Mouse (Mus musculus) kidney, postnatal 25 days (tissue): ENCODE results near the gene Amz1.

ENCODE experiments used
- DNase-seq, 2 experiments: peaks; one replicate each; pipeline ENCODE4 v3.0.0; 2021; ENCODE audit warnings: mixed read lengths in 2 of 2

Amz1 gene

DNA sequence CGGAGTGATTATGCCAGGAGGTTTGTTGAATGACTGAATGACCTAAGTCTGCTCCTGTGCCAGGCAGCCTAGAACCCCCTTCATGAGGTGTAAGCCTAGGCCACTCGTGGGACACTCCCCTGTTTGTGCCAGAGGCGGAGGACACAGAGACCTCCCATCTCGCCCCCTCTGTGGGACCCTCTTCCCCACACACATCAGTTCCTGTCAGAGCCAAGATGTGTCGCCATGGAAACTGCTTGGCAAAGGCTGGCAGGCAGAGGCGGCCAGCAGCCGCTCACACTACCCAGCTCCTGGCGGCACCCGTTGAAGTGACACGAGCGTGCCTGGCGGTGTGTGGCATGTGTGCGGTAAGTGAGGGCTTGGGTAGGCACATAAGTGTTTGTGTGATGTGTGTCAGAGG is at the start of gene Amz1:
Gene Amz1, plus strand, starts transcription at position 306 of the 400 bp plus-strand sequence.
- DNase-seq = no peak

DNA sequence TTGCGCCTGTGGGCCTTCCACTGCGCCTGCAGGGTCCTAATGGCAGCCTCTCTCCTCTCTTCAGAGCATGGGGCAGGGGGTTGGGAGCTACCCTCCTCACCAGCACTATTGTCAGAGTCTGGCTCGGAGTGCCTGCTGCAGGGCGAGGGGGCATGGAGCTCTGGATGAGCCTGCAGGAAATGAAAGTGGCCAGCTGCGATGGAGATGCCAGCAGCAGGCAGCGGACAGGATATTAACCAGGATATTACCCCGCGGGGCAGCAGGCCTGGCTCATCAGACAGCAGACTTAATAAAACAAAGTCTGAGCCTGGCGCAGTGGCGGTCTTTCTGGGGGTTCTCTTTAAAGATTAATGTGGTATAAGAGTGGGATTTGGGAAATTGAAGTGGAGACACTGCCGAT is 48.8 kb upstream of the Amz1 start:
- no peak for DNase-seq

DNA sequence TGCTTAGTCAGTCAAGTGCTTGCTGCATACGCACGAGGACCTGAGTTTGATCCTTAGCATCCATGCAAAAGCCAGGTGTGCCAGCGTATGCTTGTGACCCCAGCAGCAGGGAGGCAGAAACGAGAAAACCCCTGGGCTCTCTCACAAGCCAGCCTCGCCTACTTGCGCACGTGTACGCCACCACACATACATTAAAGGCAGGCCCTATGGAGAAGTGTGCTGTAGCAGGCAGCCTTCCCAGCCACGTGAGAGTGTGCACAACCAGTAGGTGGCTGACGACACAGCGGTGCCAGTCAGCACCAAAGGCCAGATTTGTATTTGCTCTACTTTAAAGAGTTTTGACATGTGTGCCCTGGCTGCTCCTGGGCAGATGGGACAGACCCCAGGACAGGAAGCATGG is 48.3 kb upstream of the Amz1 start:
- DNase-seq = no peak

DNA sequence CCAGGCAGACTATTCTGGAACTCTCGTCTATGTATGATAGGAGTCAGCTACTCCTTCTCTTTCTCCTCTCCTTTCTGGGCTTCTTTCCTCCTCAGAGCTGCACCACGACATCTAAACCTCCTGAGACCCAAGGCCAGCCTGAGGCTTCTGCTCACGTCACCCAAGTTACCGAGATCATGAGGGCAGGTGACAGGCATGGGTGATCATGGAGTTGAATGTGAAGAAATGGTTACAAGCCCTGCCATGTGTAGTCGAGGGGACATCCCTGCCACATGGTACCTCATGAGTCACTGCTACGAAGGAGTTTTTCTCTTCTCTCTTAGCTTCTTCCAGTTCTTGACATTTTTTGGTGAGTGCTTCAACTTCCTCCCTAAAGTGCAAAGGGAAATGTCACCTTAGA is 46.8 kb upstream of the Amz1 start:
- no peak for DNase-seq

DNA sequence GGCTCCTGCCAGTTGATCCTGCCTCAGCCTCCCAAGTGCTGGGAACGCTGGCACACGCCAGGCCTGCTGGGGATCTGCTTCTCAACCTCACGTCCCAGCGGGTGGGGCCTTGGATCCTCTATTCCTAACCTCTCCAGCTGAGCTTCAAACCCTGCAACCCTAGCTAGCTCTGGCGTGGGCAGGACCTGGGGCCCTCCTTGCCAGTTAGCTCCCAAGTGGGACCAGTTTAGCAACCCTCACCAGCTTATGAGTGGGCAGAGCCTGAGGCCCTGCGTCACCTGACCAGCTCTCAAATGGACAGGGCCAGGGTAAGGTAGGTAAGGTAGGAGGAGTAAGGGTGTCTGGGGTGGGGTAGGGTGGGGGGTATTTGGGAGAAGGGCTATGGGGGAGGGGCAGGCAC is 43.9 kb upstream of the Amz1 start:
- no peak for DNase-seq

DNA sequence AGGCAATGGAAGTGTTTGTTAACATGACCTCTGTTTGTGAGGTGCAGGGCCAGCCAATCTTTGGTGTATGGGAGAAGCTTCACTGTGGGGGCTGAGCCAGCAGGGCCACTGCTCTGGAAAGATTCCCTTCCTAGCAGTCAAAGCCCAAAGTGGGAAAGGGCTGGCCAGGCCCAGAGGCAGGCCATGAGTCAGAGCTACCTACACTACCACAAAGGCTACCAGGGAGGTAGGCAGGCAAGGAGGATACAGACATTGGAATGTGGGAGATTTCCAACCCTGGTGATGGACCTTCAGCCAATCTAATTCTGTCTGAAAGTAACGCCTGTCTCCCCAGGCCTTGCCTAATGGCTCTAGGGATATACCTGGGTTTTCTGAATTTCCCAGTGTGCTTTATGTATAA is 43.0 kb upstream of the Amz1 start:
- no peak for DNase-seq

DNA sequence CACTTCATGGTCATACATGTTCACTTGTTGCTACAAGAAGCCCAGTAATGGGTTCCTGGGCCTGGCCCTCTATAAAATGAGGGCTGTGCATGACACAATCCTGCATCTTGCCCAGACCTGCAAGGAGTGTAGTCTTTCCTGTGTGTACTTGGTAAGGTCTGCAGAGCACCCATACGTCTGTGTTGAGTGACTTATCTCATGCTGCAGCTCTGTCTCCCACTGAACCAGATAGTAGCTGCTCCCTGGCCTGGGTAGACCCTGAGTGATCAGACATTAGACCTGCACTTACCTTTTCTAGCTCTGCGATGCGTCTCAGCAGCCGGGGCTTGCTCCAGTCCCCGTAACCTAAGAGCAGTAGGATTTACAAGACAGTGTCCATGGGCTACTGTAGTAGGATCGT is 41.8 kb upstream of the Amz1 start:
- no peak for DNase-seq

DNA sequence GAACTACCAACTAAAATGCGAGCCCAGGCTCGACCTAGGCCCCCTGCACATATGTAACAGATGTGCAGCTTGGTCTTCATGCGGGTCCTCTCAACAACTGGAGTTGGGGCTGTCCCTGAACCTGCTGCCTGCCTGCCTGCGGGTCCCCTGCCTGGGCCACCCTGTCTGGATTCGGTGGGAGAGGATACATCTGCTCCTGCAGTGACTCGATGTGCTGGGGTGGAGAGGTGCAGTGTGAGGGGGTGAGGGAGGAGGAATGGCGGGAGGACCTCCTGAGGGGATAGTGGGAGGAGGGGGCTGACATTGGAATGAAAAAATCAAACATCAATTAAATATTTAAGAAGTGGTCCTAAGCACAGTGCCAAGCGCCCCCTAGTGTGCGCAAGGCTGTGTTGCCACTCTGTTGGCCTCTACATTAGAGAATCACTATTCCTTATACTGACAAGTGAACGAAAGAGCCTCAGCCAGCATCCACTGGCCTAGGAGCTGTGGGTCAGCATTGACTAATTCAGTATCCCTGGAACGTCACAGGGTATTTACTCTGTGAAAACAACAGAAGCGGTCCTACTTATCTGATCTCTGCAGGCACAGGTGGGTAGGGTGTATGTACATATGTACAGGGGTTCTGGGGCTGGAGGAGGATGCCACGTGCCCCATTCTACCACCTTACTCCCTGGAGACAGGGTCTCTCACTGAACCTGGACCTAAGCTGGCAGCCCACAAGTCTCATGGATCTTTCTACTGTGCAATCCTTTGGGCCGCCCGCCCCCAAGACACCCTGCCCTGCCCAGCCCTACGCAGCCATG is 39.4 kb upstream of the Amz1 start:
- peak in 1 of 2 experiments; percentile 63 for DNase-seq

DNA sequence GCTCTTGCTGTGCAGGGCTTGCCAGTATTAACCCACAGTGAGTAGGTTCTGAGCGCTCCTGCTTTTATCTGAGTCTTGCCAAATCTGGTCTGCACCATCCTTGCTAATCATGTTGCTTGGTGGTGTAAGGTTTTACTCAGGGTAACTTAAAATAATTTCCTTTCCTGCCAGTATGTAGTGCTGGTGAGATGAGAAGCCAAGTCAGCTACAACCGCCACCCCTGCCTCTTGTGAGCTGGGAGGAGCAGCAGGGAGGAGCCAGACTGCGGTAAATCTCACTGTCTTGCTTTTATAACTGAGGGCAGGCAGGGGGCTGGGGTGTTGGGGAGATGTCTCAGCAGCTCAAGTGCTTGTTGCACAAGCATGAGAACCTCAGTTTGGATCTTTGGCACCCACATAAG is 35.5 kb upstream of the Amz1 start:
- no peak for DNase-seq

DNA sequence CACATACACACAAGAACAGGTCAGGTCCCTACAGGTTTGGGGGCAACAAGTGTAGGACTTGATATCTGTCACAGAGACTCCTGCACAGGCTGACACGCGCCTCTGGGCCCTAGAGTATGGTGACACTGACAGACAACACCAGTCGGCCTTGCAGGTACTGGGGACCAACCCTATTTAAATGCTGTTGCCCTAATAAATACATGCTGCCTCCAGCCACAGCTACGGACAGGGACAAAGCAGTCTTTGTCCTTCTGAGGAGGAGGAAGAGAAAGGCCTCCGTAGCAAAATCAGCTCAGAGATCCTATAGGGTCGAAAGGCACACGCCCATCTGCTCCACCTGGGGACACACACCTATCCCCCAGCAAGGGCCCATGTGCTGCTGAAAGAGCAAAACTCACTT is 27.9 kb upstream of the Amz1 start:
- DNase-seq = no peak

DNA sequence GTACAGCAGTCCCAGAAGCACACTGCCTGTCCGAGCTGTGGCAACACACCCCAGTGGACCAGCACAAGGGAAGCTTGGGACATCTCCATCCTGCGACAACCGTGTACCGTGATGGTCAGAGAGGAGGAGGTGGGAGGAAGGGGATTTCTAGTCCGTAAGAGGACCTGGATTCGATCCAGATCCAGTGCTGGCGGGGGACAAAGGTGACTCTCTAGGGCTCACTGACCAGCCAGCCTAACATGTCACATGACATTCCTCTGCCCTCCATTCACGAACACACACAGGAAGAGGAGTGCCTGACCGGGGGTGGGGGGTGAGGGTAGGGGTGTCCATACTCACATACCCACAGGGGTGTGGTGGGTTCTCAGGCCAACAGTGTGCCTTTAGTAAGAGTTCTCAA is 24.2 kb upstream of the Amz1 start:
- DNase-seq = peak; percentile 66 to 80

DNA sequence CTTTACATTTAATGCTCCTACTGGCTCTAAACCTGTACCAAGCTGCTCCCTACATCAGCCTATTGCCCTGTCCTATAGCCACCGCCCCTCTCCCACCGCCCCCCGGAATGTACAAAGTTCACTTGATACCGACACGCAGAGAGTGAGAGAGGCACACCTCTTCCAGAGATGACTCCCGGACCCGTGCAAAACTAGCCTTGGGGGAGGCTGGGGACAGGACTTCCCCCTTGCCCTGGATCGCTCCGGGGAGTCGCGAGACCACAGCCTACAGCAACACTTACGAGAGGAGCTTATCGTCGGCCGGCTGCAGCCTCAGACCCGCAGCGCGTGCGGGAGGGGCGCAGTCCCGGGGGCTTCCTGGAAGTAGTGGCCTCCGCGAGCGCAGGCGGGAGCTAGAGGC is 22.3 kb upstream of the Amz1 start:
- DNase-seq = no peak

DNA sequence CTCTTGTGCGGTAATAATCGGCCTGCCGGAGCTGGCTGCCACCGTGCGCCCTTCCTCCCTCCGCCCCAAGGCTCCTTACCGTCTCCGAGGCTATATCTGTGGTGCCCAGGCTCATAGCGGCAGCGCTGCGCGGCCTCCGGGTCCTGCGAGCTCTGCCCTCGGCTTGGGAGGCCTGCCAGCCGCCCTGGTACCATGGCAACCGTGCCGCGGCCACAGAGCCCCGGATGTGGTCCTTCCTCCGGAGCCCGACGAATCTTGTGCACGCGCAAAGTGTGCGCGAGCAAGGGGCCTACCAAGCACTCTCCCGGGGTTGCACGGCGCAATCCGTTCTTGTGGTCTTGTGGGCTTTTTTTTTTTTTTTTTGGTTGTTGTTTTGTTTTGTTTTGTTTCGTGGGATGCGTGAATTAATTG is 21.8 kb upstream of the Amz1 start, which contains the start of gene Iqce:
Gene Iqce, minus strand, starts transcription at position 276 of the 411 bp plus-strand sequence.
- DNase-seq = peak; percentile 97 to 98

DNA sequence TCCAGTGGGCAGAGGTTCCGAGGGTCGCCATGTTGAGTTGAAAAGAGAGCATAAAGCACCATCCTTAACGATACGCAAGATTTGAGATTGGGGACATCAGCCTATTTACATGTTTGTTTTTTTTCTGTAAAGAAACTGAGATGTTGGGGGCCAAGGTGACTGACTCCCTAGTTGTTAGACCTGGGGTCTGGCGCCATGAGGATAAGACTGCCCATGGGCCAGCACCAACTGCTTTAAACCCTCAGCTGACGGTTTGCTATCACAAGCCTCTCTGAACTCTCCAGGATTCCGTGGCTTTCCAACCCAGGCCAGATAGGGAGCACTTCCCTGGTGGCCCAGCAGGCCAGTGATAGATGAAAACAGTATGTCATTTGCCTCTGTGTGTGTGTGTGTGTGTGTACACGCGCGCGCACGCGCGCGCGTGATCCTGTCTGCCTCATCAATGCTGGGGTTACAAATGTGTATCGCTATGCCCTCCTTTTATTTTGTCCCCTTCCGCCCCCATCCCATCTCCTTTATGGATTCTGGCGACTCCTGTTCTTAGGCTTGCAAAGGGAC is 21.2 kb upstream of the Amz1 start:
- DNase-seq = no peak

DNA sequence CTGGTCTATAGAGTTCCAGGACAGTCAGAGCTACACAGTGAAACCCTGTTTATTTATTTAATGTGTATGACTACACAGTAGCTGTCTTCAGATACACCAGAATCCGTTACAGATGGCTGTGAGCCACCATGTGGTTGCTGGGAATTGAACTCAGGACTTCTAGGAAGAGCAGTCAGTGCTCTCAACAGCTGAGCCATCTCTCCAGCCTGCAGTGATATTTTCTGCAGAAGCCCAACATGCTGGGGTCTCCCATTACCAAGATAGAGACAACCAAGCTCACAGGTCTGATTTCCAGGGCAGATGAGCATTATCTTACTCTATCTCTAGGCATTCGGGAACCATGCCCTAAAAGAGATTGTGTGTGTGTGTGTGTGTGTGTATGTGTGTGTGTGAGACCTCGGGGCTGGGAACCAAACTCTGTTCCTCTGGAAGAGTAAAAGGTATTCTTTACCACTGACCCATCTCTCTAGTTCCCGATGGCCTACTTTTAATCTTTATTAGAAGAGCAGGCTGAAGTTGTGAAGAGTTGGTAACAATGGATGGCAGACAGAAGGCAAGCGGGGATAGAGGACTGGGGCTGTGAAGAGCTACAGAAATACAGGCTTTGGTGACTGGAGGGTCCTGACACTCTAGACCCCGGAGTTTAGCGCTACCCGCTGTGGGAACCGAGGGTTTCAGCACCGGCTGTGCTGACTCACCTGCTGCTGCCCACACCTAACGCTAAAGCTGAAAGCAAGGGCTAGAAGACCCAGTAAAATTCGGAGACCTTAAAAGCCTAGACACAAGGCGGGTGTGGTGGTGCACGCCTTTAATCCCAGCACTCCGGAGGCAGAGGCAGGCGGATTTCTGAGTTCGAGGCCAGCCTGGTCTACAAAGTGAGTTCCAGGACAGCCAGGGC is 20.2 kb upstream of the Amz1 start:
- peak in 1 of 2 experiments; percentile 44 for DNase-seq

DNA sequence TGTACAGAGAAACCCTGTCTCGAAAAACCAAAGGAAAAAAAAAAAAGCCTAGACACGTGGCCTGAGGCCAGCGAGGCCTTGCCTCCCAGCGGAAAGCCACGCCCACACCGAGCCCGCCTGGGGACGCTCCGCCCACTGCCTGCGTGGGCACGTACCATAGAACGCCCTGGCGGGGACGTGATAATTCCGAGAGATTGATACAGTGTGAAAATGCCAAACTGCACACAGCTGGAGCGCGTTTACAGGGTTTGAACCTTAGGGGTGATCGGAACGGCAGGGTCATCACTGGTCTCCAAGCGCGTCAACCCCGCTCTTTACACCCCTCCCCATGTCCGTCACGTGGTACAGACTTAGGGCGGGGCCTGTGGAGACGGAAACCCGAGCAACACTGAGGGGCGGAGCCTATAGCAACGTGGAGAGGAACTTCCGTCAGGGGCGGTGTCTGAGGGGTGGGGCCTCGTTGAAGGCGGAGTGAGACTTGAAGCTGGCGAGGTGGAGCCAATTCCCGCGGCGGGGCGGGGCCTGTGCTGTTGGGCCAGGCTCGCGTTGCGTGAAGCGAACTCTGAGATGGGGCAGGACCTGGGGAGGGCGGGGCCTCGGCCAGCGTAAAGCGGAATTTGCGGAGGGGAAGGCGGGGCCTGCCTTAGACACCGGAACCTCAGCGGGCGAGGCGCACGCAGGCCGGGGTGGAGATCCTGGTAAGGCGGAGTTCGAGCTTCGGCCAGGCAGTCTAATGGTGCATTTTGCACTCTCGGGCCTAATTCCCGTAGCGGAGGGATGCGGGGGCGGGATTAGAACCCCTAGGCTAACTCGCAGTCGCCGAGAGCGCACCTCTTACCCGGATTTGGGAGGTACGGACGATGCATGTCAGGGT is 19.3 kb upstream of the Amz1 start, which contains the start of gene Brat1:
Gene Brat1, plus strand, starts transcription at position 634 of the 874 bp plus-strand sequence.
- peak; percentile 100 for DNase-seq

DNA sequence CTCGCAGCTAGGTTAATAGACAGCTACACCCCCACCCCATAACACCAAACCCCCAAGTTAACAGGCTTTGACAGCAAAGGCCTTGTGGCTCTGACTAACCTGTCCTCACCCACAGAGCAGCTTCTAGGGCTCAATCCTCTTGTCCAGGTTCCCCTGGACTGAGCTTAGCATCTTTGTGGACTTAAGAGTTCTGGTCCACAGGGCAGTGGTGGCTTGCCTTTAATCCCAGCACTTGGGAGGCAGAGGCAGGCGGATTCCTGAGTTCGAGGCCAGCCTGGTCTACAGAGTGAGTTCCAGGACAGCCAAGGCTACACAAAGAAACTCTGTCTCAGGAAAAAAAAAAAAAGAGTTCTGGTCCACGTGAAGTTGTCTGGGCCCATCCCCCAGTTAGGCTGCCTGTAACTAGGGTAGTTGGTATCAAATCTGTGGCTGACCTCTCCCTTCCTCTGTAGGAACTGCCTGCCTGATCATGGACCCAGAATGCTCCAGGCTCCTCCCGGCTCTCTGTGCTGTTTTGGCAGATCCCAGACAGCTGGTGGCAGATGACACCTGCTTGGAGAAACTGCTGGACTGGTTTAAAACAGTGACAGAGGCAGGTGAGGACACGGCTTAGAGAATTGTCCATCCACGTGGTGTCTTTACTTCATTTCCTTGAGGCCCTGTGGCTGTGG is 18.3 kb upstream of the Amz1 start:
- no peak for DNase-seq

DNA sequence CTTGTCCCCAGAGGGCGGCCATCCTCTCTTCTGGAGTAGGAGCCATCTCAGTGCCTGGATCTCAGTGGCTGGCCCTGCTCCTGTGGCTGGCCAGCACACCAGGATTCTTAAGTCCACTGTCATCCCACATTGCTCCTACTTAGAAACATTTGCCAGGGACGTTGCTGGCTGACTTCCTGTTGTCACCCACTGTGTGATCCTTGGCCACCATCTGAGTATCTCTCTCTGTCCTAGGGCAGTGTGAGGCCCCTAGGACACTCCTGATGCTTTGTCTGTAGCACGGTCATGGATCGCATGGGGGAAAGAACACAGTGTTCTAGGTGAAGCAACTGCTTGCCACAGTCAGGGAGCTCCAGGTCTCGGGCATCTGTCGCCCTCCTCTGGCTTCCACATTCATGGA is 13.6 kb upstream of the Amz1 start:
- DNase-seq = no peak

DNA sequence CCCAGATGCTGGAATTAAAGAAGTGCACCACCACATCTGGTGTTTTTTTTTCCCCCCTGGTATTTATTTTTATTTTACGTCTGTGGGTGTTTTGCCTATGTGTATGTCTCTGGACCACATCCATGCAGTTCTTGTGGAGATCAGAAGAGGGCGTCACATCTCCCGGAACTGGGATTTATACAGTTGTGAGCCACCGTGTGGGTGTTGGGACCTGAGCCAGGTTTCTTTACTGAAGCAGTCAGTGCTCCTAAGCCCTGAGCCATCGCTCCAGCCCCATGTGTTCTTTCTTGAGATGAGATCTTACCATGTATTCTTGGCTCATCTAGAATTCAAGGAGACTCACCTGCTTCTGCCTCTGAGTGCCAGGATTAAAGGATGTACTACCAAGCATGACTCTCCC is 12.9 kb upstream of the Amz1 start:
- DNase-seq = no peak

DNA sequence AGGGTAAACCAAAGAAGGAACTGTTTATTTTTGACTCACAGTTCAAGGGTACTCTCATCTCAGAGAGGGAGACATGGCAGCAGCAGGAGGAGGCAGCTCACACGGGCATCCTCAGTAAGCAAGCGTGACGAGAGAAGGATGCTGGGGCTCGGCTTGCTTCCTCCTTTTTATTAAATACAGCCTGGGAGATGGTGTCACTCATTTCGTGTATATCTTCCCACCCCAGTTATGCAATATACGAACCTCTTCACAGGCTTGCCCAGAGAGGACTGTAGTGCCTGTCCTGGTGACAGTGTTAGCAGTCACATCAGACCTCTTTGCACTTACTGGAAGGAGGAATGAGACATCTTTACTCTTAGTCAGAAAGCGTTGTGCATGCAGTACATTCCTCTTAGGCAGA is 3.2 kb upstream of the Amz1 start:
- DNase-seq = no peak

DNA sequence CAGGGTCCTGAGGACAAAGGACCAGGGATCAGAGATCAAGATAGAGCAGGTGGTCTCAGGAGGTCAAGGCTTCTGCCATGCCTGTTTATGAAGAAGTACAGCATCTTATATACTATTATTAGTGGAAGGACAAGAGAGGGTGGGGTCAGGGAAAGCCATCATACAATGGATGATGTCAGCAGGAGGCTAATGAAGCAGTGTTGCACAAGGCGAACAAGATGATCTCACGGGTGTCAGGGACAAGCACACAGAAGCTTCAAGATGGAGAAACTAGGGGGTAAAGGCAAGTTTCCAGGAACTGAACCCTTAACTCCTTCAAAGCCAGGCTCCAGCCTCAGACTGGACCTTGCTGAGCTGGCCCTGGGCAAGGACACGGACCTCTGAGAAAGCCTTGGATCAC is 1.8 kb upstream of the Amz1 start:
- DNase-seq = no peak
